Mouse (Mus musculus) ES-E14 (cell line): ENCODE measurements at regions not wholly inside any gene's neighbourhood (a gene's known extent, or its start where the extent isn't known, plus 50 kb on each side); places are given as distances from the start of the nearest gene placed in this dataset.

Source experiments
- DNase-seq: peaks from one replicate; pipeline ENCODE4 v3.0.0-alpha.2; 2013; ENCODE audit warnings: low read depth, low spot score
- H3K27ac ChIP-seq: 2 replicates; pipeline ENCODE4 v1.5.1; 2012; ENCODE audit warnings: low read depth, mild to moderate bottlenecking, low read length, moderate library complexity, mixed read lengths; ENCODE audit not compliant: poor library complexity, insufficient read depth, severe bottlenecking
- H3K36me3 ChIP-seq: 2 replicates; pipeline ENCODE4 v1.6.1; 2012; ENCODE audit warnings: mild to moderate bottlenecking, low read length, moderate library complexity, mixed read lengths; ENCODE audit not compliant: control insufficient read depth, poor library complexity, insufficient read depth, severe bottlenecking
- H3K4me1 ChIP-seq, 2 experiments: fragments of 150-350 bp in 1 of 2; sonication (generic) in 1 of 2; 2 replicates each; pipeline ENCODE4 v1.6.1; 2012; ENCODE audit warnings: low read length in 2 of 2, mild to moderate bottlenecking in 1 of 2, mixed read lengths in 1 of 2; ENCODE audit not compliant: control insufficient read depth in 2 of 2, insufficient read depth in 2 of 2, poor library complexity in 1 of 2
- H3K4me3 ChIP-seq, 2 experiments: fragments of 150-350 bp in 1 of 2; sonication (generic) in 1 of 2; 2 replicates each; pipeline ENCODE4 v1.5.1; 2012; ENCODE audit warnings: low read length in 2 of 2, low read depth in 1 of 2, mild to moderate bottlenecking in 1 of 2, mixed read lengths in 1 of 2; ENCODE audit not compliant: insufficient read depth in 1 of 2, poor library complexity in 1 of 2, severe bottlenecking in 1 of 2
- H3K9ac ChIP-seq: 2 replicates; pipeline ENCODE4 v1.6.1; 2012; ENCODE audit warnings: low read depth, mild to moderate bottlenecking, low read length, mixed read lengths; ENCODE audit not compliant: poor library complexity, insufficient read depth, severe bottlenecking
- H3K9me3 ChIP-seq: fragments of 150-350 bp; sonication (generic); 2 replicates; pipeline ENCODE4 v1.6.1; 2012; ENCODE audit warnings: low read depth, mild to moderate bottlenecking, low read length; ENCODE audit not compliant: control insufficient read depth, insufficient read depth
- CHD2 ChIP-seq: IDR thresholded peaks from 2 replicates; pipeline ENCODE4 v1.6.1; 2014; ENCODE audit warnings: mild to moderate bottlenecking, low read depth, low read length, inconsistent platforms
- HCFC1 ChIP-seq: IDR thresholded peaks from 2 replicates; pipeline ENCODE4 v1.6.1; 2012; ENCODE audit warnings: low read length, inconsistent platforms, borderline replicate concordance; ENCODE audit not compliant: insufficient read depth
- MAFK ChIP-seq: IDR thresholded peaks from 2 replicates; pipeline ENCODE4 v1.6.1; 2014; ENCODE audit warnings: mild to moderate bottlenecking, low read depth, low read length, inconsistent platforms; ENCODE audit not compliant: insufficient read depth
- ZC3H11A ChIP-seq: IDR thresholded peaks from 2 replicates; pipeline ENCODE4 v1.6.1; 2012; ENCODE audit warnings: low read depth, mild to moderate bottlenecking, inconsistent platforms, low read length, borderline replicate concordance
- ZNF384 ChIP-seq: IDR thresholded peaks from 2 replicates; pipeline ENCODE4 v1.6.1; 2012; ENCODE audit warnings: low read depth, low read length, inconsistent platforms
- in situ Hi-C, 2 experiments: fragments of 600-800 bp; cut with MboI; formaldehyde crosslinking; loops; one replicate each; pipeline ENCODE4 v1.15.1; 2025; ENCODE audit warnings: low sequenced_read_pairs in 2 of 2, inconsistent platforms in 1 of 2; ENCODE audit not compliant: unreplicated experiment in 2 of 2

- Histone ChIP-seq H3K36me3 (no peaks in the 10 kb centered on the region), H3K9me3 (no peaks in the 10 kb centered on the region), H3K4me1 (no peaks in the 10 kb centered on the region), H3K4me3 (no peak overlapping the region), H3K27ac (no peak overlapping the region), H3K9ac (no peak overlapping the region)
- in situ Hi-C loops = no loop called here
- TF ChIP-seq HCFC1 = no peak
- no peak for TF ChIP-seq CHD2
- TF ChIP-seq ZNF384 = no peak
- TF ChIP-seq ZC3H11A = no peak
- TF ChIP-seq MAFK = no peak
- no peak for DNase-seq
Observed at GRCm38 (mm10) chr4:142839540-142839939, 373.3 kb downstream of the Prdm2 start.

- DNase-seq = no peak
- H3K4me1 ChIP-seq = no peaks in the 10 kb centered on the region
- in situ Hi-C loops = no loop called here
- H3K9me3 ChIP-seq = no peaks in the 10 kb centered on the region
- H3K4me3 ChIP-seq = no peak overlapping the region
- H3K27ac ChIP-seq = no peak overlapping the region
- no peaks in the 10 kb centered on the region for H3K36me3 ChIP-seq
- TF ChIP-seq ZNF384 (no peak), ZC3H11A (no peak)
- no peak overlapping the region for H3K9ac ChIP-seq
Observed at GRCm38 (mm10) chr4:142838363-142838964, 374.3 kb downstream of the Prdm2 start.

- TF ChIP-seq ZC3H11A (no peak), MAFK (no peak)
- Histone ChIP-seq H3K4me3 (no peak overlapping the region), H3K4me1 (no peaks in the 10 kb centered on the region)
Observed at GRCm38 (mm10) chr4:142837636-142838035, 375.2 kb downstream of the Prdm2 start.

GRCm38 (mm10) chr4:142829711-142830110, 383.1 kb downstream of the Prdm2 start:
- H3K9me3 ChIP-seq = no peaks in the 10 kb centered on the region
- H3K4me3 ChIP-seq = no peak overlapping the region
- no peaks in the 10 kb centered on the region for H3K36me3 ChIP-seq
- DNase-seq = no peak
- no peak overlapping the region for H3K9ac ChIP-seq
- no peak overlapping the region for H3K27ac ChIP-seq
- TF ChIP-seq MAFK = no peak
- no peaks in the 10 kb centered on the region for H3K4me1 ChIP-seq
- in situ Hi-C loops = no loop called here

More at GRCm38 (mm10) chr4:142837636-142838035, 375.2 kb downstream of the Prdm2 start:
- Histone ChIP-seq H3K9me3 (no peaks in the 10 kb centered on the region), H3K36me3 (no peaks in the 10 kb centered on the region), H3K9ac (no peak overlapping the region), H3K27ac (no peak overlapping the region)
- in situ Hi-C loops = no loop called here
- no peak for DNase-seq

GRCm38 (mm10) chr4:142828969-142829368, 383.8 kb downstream of the Prdm2 start:
- Histone ChIP-seq H3K9ac (no peak overlapping the region), H3K4me1 (no peaks in the 10 kb centered on the region), H3K36me3 (no peaks in the 10 kb centered on the region), H3K27ac (no peak overlapping the region), H3K9me3 (no peaks in the 10 kb centered on the region), H3K4me3 (no peak overlapping the region)
- DNase-seq = no peak
- no peak for TF ChIP-seq ZNF384
- TF ChIP-seq ZC3H11A = no peak
- no peak for TF ChIP-seq HCFC1
- TF ChIP-seq MAFK = no peak
- TF ChIP-seq CHD2 = no peak
- in situ Hi-C loops = no loop called here
